Mouse (Mus musculus) embryonic facial prominence, embryonic 13.5 days (tissue): Measurements from ENCODE around the gene Gm21992. TPM values are rescaled to one million over a fixed set of nuclear protein-coding genes. Genes with fewer than 3 reads are reported as not detected.
A peak's percentile ranks its signal among the peaks of the same experiment; 100 is the strongest.

Source experiments
- ATAC-seq: fragments of 200-750 bp; cut with Nextera tagmentation; 2 replicates; pipeline ENCODE4 v1.8.0; 2017; ENCODE audit warnings: low read depth; ENCODE audit not compliant: insufficient number of reproducible peaks, insufficient read depth, low FRiP score, low TSS enrichment
- H3K27ac ChIP-seq: fragments of 300-500 bp; sonication (generic); 2 replicates; pipeline ENCODE4 v1.5.1; 2015; ENCODE audit warnings: moderate library complexity, mild to moderate bottlenecking, inconsistent platforms
- H3K27me3 ChIP-seq: fragments of 300-500 bp; sonication (generic); 2 replicates; pipeline ENCODE4 v1.6.1; 2015; ENCODE audit warnings: mild to moderate bottlenecking, inconsistent platforms
- H3K36me3 ChIP-seq: fragments of 300-500 bp; sonication (generic); 2 replicates; pipeline ENCODE4 v1.6.1; 2015; ENCODE audit warnings: mild to moderate bottlenecking, inconsistent platforms
- H3K4me1 ChIP-seq: fragments of 300-500 bp; sonication (generic); 2 replicates; pipeline ENCODE4 v1.6.1; 2015; ENCODE audit warnings: inconsistent platforms
- H3K4me2 ChIP-seq: fragments of 300-500 bp; sonication (generic); 2 replicates; pipeline ENCODE4 v1.6.1; 2015; ENCODE audit warnings: moderate library complexity, mild to moderate bottlenecking, inconsistent platforms
- H3K4me3 ChIP-seq: fragments of 300-500 bp; sonication (generic); 2 replicates; pipeline ENCODE4 v1.5.1; 2015; ENCODE audit warnings: mild to moderate bottlenecking, inconsistent platforms
- H3K9ac ChIP-seq: fragments of 300-500 bp; sonication (generic); 2 replicates; pipeline ENCODE4 v1.6.1; 2015; ENCODE audit warnings: mild to moderate bottlenecking, inconsistent platforms
- H3K9me3 ChIP-seq: fragments of 300-500 bp; sonication (generic); 2 replicates; pipeline ENCODE4 v1.6.1; 2016; ENCODE audit warnings: inconsistent platforms
- WGBS: fragments of 180-500 bp; shearing (Covaris S2); methylation state at CpG from one replicate; pipeline ENCODE4 v1.1.7; 2015; ENCODE audit warnings: mixed read lengths; 5-methylcytosine and 5-hydroxymethylcytosine counted together
- polyA plus RNA-seq: library from polyadenylated mRNA; unstranded; fragments of >200 nt; fragmentation: Nextera tagmentation; extraction: Ambion mirVana; gene quantifications from 2 replicates; pipeline ENCODE4 v1.2.1, GENCODE M21; 2015

Gm21992 gene
- polyA plus RNA-seq, 1 experiment from 2014 or later = 51.4 TPM

GRCm38 (mm10) chr19:4708765-4709164, 102.6 kb downstream of the Gm21992 start:
- 82% methylated on average over 10 of the region's 10 CpGs for WGBS

GRCm38 (mm10) chr19:4701221-4701620, 110.2 kb downstream of the Gm21992 start:
- Histone ChIP-seq H3K27ac (no peak overlapping the region), H3K4me3 (no peak overlapping the region), H3K9me3 (no peaks in the 10 kb centered on the region), H3K4me1 (peaks cover 12% of the 10 kb centered on the region), H3K9ac (no peak overlapping the region), H3K27me3 (peaks cover 60% of the 10 kb centered on the region), H3K4me2 (no peak overlapping the region), H3K36me3 (no peaks in the 10 kb centered on the region)
- no peak for ATAC-seq
- 60% methylated on average over 7 of the region's 7 CpGs for WGBS

More at GRCm38 (mm10) chr19:4708765-4709164, 102.6 kb downstream of the Gm21992 start:
- Histone ChIP-seq H3K4me2 (no peak overlapping the region), H3K36me3 (no peaks in the 10 kb centered on the region), H3K4me3 (no peak overlapping the region), H3K4me1 (peaks cover 14% of the 10 kb centered on the region), H3K9ac (no peak overlapping the region), H3K9me3 (no peaks in the 10 kb centered on the region), H3K27me3 (peaks cover 43% of the 10 kb centered on the region), H3K27ac (no peak overlapping the region)
- no peak for ATAC-seq

GRCm38 (mm10) chr19:4700656-4701055, 110.8 kb downstream of the Gm21992 start:
- Histone ChIP-seq H3K4me2 (no peak overlapping the region), H3K4me3 (no peak overlapping the region), H3K9me3 (no peaks in the 10 kb centered on the region), H3K27me3 (peaks cover 60% of the 10 kb centered on the region), H3K27ac (no peak overlapping the region), H3K9ac (no peak overlapping the region), H3K4me1 (peaks cover 12% of the 10 kb centered on the region), H3K36me3 (no peaks in the 10 kb centered on the region)
- ATAC-seq = no peak
- WGBS = 71% methylated on average over 8 of the region's 8 CpGs

- no peak overlapping the region for H3K27ac ChIP-seq
- H3K4me1 ChIP-seq = peaks cover 12% of the 10 kb centered on the region
- no peaks in the 10 kb centered on the region for H3K9me3 ChIP-seq
- H3K4me2 ChIP-seq = no peak overlapping the region
- ATAC-seq = no peak
- 69% methylated on average over 5 of the region's 5 CpGs for WGBS
- H3K27me3 ChIP-seq = peaks cover 60% of the 10 kb centered on the region
- H3K4me3 ChIP-seq = no peak overlapping the region
- no peak overlapping the region for H3K9ac ChIP-seq
- no peaks in the 10 kb centered on the region for H3K36me3 ChIP-seq
Measured at GRCm38 (mm10) chr19:4699821-4700220, 111.6 kb downstream of the Gm21992 start.

GRCm38 (mm10) chr19:4698856-4699255, 112.6 kb downstream of the Gm21992 start:
- 34% methylated on average over 8 of the region's 8 CpGs for WGBS
- H3K4me1 ChIP-seq = peaks cover 12% of the 10 kb centered on the region
- H3K4me2 ChIP-seq = peak overlapping the region; percentile 80
- peak overlapping the region; percentile 59; the same call in 1 of the 2 replicates for H3K4me3 ChIP-seq
- no peaks in the 10 kb centered on the region for H3K9me3 ChIP-seq
- no peak for ATAC-seq
- H3K27ac ChIP-seq = no peak overlapping the region
- H3K36me3 ChIP-seq = no peaks in the 10 kb centered on the region
- H3K27me3 ChIP-seq = peaks cover 65% of the 10 kb centered on the region
- H3K9ac ChIP-seq = peak overlapping the region; percentile 70; the same call in 1 of the 2 replicates

- Histone ChIP-seq H3K9me3 (no peaks in the 10 kb centered on the region), H3K9ac (peak within 1 kb of the TSS; percentile 70), H3K4me3 (peak within 1 kb of the TSS; percentile 59), H3K4me2 (peak within 1 kb of the TSS; percentile 80), H3K27ac (no peak within 1 kb of the TSS), H3K4me1 (peaks cover 12% of the 10 kb centered on the region), H3K36me3 (no peaks in the 10 kb centered on the region), H3K27me3 (peaks cover 66% of the 10 kb centered on the region)
- ATAC-seq = no peak
- under 1% methylated on average over 40 of the region's 40 CpGs for WGBS
Measured at GRCm38 (mm10) chr19:4698205-4698677, 113.2 kb downstream of the Gm21992 start, which contains the start of gene Gm960. Gene Gm960 (minus strand): TSS chr19:4698668.

GRCm38 (mm10) chr19:4697721-4698120, 113.7 kb downstream of the Gm21992 start:
- ATAC-seq = no peak
- peaks cover 65% of the 10 kb centered on the region for H3K27me3 ChIP-seq
- H3K9me3 ChIP-seq = no peaks in the 10 kb centered on the region
- H3K9ac ChIP-seq = peak overlapping the region; percentile 70
- peaks cover 12% of the 10 kb centered on the region for H3K4me1 ChIP-seq
- no peaks in the 10 kb centered on the region for H3K36me3 ChIP-seq
- no peak overlapping the region for H3K27ac ChIP-seq
- 72% methylated on average over 9 of the region's 9 CpGs for WGBS
- H3K4me3 ChIP-seq = peak overlapping the region; percentile 59
- H3K4me2 ChIP-seq = peak overlapping the region; percentile 80

- Histone ChIP-seq H3K4me1 (peaks cover 12% of the 10 kb centered on the region), H3K27ac (no peak overlapping the region), H3K36me3 (no peaks in the 10 kb centered on the region), H3K4me2 (no peak overlapping the region), H3K9ac (no peak overlapping the region), H3K27me3 (peaks cover 59% of the 10 kb centered on the region), H3K9me3 (no peaks in the 10 kb centered on the region), H3K4me3 (no peak overlapping the region)
- WGBS = 88% methylated on average over 3 of the region's 3 CpGs
- ATAC-seq = no peak
Measured at GRCm38 (mm10) chr19:4697121-4697520, 114.3 kb downstream of the Gm21992 start.

- no peak for ATAC-seq
- H3K4me2 ChIP-seq = no peak overlapping the region
- no peak overlapping the region for H3K27ac ChIP-seq
- H3K27me3 ChIP-seq = peaks cover 36% of the 10 kb centered on the region
- no peak overlapping the region for H3K4me3 ChIP-seq
- H3K9me3 ChIP-seq = no peaks in the 10 kb centered on the region
- 59% methylated on average over 3 of the region's 3 CpGs for WGBS
- H3K4me1 ChIP-seq = peaks cover 12% of the 10 kb centered on the region
- no peaks in the 10 kb centered on the region for H3K36me3 ChIP-seq
- H3K9ac ChIP-seq = no peak overlapping the region
Measured at GRCm38 (mm10) chr19:4694346-4694745, 117.1 kb downstream of the Gm21992 start.

Other genes starting within 250 kb of the Gm21992 start
- gene Lrfn4, start 195.9 kb downstream of the Gm21992 start, polyA plus RNA-seq = 8.7 and 9.9 TPM in 2 replicates
- gene Rce1, start 186.0 kb downstream of the Gm21992 start, polyA plus RNA-seq = 62.5 and 66.6 TPM in 2 replicates
- 5.2 and 8.0 TPM in 2 replicates for gene Gm960, start 112.9 kb downstream of the Gm21992 start, polyA plus RNA-seq
- 2.6 and 2.9 TPM in 2 replicates for gene Sptbn2, start 100.4 kb downstream of the Gm21992 start, polyA plus RNA-seq
- 107 and 114 TPM in 2 replicates for gene Rbm4b, start 55.1 kb downstream of the Gm21992 start, polyA plus RNA-seq
- 82.5 and 98.2 TPM in 2 replicates for gene Rbm4, start 17.7 kb downstream of the Gm21992 start, polyA plus RNA-seq
- 84.7 and 87.6 TPM in 2 replicates for gene Rbm14, start within 50 bp of the Gm21992 start, polyA plus RNA-seq
- 60.9 and 64.3 TPM in 2 replicates for gene Ccs, start 27.7 kb upstream of the Gm21992 start, polyA plus RNA-seq
- 0.06 and 0.26 TPM in 2 replicates for gene Ccdc87, start 27.8 kb upstream of the Gm21992 start, polyA plus RNA-seq
- gene Ctsf, start 43.5 kb upstream of the Gm21992 start, polyA plus RNA-seq = 40.4 and 45.8 TPM in 2 replicates
- gene Actn3, start 66.3 kb upstream of the Gm21992 start, polyA plus RNA-seq = 5.1 and 6.3 TPM in 2 replicates
- gene Zdhhc24, start 67.1 kb upstream of the Gm21992 start, polyA plus RNA-seq = 10.4 and 11.1 TPM in 2 replicates
- gene Bbs1, start 95.0 kb upstream of the Gm21992 start, polyA plus RNA-seq = 4.1 and 5.6 TPM in 2 replicates
- gene Dpp3, start 116.7 kb upstream of the Gm21992 start, polyA plus RNA-seq = 110 and 121 TPM in 2 replicates
- gene Peli3, start 131.5 kb upstream of the Gm21992 start, polyA plus RNA-seq = 4.2 and 6.1 TPM in 2 replicates
- gene Mrpl11, start 150.5 kb upstream of the Gm21992 start, polyA plus RNA-seq = 117 and 118 TPM in 2 replicates
- gene Npas4, start 178.7 kb upstream of the Gm21992 start, polyA plus RNA-seq = not detected in 2 replicates
- gene Slc29a2, start 212.2 kb upstream of the Gm21992 start, polyA plus RNA-seq = 4.3 and 5.8 TPM in 2 replicates
- 47.1 and 49.5 TPM in 2 replicates for gene B4gat1, start 227.2 kb upstream of the Gm21992 start, polyA plus RNA-seq
- 2.3 and 3.5 TPM in 2 replicates for gene AC124502.3, start 227.3 kb upstream of the Gm21992 start, polyA plus RNA-seq
- 40.6 and 42.9 TPM in 2 replicates for gene Brms1, start 229.7 kb upstream of the Gm21992 start, polyA plus RNA-seq
- gene Rin1, start 238.9 kb upstream of the Gm21992 start, polyA plus RNA-seq = 0.99 and 1.5 TPM in 2 replicates